Mouse (Mus musculus) yolk sac, embryonic 10.5 days (tissue): ENCODE measurements around the gene C5ar1.
"Not testable (repeated sequence)": the region's sequence is repeated elsewhere in the genome, so short reads cannot be mapped to it uniquely, and the experiment has no call there.

Source experiments
- DNase-seq: peaks from one replicate; pipeline ENCODE4 v3.0.0-alpha.2; 2017; ENCODE audit warnings: low spot score

The C5ar1 gene

DNA sequence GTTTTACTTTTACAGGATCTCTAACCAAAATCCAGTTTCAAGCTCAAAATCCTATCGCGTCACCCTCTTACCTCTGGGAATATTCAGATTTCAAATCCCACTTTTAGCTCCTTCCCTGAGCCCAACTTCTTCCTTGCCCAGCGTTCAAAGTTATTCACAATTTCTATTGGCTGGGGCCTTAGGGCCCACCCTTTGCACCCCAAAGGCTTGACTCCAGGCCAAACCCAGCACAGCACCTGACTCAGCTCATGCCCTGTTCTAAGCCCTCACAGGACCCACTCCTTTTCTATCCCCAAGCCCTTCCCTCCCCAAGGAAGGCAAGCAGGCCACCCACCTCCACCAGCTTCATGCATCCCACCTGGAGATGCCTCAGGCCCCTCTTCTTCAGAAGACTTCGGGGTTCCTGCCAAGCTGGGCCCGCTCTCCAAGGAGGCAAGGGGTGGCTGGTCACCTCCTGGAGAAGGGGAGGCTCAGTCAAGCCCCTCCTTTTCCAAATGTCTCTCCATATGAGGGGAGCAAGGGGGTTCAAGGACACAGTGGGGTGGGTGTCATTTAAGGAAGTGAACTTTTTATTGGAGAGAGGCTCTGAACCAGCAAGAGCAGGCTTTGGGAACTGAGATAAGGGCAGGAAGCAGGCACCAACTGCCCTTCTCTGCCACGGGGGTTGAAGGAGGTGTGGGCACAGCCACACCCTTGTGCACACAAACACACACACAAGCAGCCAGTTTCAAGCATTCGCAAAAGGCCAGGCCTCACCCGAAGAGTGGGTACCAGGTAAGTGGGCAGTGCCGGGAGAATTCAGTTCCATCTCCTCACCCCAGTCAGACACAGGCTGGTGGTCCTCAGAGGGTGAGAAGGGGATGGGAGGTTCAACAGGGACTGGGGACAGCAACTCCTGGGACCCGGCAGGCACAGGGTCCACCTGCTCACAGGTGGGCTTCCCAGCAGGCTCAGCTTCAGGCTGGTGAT is 15.9 kb upstream of the C5ar1 start:
- DNase-seq: no peak

DNA sequence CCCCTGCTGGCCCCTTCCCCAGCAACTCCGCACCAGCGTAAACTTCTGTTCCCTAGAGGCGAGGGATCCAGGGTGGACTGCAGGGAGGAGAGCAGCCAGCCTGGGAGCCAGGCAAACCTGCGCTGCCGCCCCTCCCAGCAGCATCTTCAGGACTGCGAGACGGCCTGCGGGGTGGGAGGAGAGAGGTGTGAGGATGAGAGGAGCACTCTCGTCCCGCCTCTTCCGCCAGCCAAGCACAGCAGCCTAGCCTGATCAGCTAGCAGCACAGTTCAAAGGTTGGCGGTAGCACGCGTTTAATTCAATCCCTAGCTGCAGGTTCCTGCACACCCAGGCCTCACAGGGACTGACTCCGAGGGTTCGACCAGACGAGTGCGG is 14.4 kb upstream of the C5ar1 start:
- DNase-seq: peak; percentile 95

DNA sequence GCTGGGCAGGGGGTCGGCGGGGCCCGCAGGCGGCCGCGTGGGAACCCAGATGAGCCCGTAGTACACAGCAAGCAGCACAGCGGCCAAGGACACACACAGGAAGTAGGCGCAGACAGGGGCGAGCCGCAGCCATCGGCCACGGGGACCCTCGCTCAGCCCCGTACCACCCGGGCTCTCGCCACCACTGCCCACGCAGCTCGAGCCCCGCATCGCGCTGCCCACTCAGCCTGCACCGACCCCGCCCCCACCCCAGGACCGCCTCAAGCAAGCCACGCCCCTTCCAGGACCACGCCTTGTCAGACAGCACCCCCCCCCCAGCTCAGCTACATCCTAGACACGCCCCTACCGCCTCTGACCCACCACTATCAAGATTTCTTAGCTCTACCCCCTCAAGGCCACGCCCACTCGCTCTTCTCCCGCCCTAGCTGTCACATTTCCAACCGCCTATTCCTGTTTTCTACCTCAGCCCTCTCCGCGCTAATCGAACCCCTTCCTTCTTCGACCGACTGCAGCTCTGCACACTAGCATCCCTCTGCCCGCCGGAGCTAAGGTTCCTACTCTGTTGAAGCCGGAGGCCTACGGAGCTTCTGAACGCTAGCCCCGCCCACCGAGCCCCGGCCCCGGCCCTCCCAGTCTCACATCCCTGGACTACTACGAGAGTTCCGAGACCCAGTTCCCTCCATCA is 13.9 kb upstream of the C5ar1 start, which contains the start of gene Inafm1:
Gene Inafm1, minus strand, starts transcription at position 537 of the 685 bp plus-strand sequence.
- DNase-seq: peak; percentile 98

DNA sequence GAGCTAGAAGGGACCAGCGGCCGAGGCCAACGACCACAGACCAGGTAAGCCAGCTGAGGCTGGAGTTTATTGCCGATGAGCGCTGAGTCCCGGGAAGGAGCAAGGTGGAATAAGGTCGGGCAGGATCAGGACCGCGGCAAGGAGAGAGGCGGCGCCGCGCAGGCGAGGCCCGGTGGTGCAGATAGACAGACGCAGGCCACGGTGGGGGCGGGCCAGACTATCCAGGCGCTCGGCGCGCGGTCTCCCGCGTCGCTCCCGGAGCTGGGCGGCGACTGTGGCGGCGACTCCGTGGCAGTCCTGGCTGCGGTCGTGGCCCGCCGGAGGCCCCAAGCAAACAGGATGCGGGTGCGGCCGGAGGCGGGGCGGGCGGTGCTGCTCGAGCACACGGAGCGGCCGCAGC is 13.3 kb upstream of the C5ar1 start:
- DNase-seq: peak; percentile 80

DNA sequence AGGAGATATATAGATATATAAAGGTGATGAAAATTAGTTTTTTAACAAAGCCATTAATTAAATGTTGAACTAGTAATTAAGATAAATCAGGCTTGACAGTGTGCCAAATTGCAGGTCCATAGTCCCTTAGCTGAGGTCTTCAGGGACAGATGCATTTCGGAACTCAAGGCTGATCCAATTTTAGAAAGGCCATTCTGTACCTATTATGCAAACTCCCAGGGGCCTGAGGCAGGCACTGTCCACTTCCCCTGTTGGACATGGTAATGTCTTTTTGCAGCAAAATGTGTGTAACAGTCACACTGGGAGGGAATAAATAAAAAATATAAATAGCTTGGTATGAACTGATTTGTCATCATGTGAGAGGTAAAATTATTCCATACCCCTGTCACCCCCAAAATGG is 11.8 kb upstream of the C5ar1 start:
- DNase-seq: no peak

GRCm38 (mm10) chr7:16266593-16266992 is 7.3 kb upstream of the C5ar1 start:
- not testable (repeated sequence) for DNase-seq

GRCm38 (mm10) chr7:16265856-16266255 is 6.5 kb upstream of the C5ar1 start:
- no peak for DNase-seq

DNA sequence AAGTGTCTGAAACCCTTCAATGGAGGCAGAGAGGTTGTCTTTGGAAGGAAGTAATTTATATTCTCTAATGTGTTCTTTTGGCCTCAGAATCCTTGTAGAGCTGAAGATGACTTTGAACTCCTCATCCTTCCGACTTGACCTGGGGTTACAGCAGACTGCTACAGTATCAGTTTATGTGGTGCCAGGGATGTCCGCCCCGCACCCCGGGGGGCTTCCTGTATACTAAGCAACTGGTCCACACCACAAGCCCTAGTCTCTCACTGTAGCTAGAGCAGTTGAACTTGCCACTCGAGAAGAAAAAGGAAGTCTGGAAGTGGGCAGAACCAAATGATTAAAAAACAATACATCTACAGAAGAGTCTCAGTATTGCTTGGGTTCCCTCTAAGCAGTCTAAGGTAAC is 4.5 kb upstream of the C5ar1 start:
- no peak for DNase-seq

DNA sequence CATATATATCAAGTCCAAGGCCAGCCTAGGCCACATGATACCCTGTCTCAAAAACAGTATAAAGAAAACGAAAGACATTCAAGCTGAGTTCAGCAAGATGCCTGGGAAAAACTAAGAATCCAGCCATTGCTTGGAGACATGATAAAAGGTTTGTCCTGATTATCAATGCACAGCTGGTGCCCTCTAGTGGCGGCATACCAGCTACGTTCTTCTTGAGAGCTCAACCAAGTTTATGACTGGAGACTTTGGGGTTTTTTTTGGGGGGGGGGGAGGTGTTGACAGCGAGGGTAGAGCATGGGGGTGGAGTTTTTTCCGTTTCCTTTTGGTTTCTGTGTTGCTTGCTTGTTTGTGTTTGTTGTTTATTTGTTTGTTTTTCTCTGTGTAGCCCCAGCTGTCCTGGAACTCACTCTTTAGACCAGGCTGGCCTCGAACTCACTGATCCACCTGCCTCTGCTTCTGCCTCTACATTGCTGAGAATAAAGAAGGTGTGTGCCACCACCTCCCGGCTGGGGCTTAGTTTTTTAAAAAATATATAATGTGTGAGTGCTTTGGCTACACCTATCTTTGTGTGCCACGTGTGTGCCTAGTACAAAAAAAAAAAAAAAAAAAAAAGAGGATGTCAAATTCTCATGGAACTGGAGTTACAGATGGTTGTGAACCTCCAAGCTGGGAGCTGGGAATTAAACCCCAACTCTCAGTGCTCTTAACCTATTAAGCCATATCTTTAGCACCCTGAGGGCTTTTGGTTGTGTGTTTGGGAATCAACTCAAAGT is 3.9 kb upstream of the C5ar1 start:
- DNase-seq: no peak

DNA sequence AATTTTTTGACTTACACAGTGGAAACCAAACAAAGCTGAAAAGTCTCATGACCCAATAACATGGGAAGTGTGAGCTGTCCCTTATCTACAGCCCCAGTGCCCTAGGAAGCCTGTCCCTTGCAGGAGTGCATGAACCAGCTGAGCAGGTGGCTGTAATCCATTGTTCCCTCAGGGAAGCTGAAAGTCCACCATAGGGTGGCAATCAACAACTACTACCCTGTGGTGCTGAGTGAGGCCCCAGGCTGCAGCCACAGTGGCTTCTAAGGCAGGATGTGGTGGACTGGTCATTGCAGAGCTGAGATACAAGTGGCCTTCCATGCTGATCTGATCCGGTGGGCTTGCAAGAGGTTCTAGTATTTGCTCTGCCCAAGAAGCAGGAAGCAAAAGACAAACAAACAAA is 1.8 kb upstream of the C5ar1 start:
- no peak for DNase-seq

GRCm38 (mm10) chr7:16257830-16258229 is 1.5 kb downstream of the C5ar1 start:
- DNase-seq: no peak

DNA sequence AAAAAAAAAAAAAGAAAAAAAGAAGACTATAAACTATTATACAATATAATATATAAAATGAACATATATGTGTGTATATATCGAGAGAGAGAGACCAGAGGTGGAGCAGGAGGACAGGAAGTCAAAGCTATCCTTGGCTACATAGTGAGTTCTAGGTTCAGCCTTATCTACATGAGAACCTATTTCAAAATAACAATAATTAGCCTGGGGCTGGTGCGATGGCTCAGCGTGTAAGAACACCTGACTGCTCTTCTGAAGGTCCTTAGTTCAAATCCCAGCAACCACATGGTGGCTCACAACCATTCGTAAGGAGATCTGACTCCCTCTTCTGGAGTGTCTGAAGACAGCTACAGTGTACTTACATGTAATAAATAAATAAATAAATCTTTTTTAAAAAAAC is 3.4 kb downstream of the C5ar1 start:
- not testable (repeated sequence) for DNase-seq

GRCm38 (mm10) chr7:16254195-16254594 is 5.1 kb downstream of the C5ar1 start:
- no peak for DNase-seq

GRCm38 (mm10) chr7:16250687-16251086 is 8.7 kb downstream of the C5ar1 start:
- no peak for DNase-seq

DNA sequence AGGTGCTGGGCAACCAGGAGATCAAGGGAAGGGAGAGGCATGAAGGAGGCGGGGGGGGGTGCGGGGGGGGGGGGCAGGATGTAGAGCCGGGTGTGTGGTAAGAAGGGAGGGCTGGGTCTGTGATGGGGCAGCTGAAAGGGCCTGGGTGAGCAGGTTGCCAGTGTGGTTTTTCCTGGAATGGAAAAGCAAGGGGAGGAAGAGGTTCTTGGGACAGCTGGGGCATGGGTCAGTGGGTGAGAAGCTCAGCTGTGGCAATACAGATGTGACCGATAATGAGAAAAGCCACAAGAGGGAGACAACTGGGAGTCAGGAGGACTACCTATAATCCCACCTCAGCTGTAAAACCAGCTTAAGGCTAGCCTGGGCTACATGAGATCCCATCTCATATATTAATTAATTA is 13.4 kb downstream of the C5ar1 start:
- DNase-seq: no peak

GRCm38 (mm10) chr7:16244067-16244466 is 15.3 kb downstream of the C5ar1 start, which contains the start of gene C5ar2:
Gene C5ar2, minus strand, starts transcription at chr7:16244154.
- peak; percentile 82 for DNase-seq

GRCm38 (mm10) chr7:16242198-16242597 is 17.1 kb downstream of the C5ar1 start:
- no peak for DNase-seq

DNA sequence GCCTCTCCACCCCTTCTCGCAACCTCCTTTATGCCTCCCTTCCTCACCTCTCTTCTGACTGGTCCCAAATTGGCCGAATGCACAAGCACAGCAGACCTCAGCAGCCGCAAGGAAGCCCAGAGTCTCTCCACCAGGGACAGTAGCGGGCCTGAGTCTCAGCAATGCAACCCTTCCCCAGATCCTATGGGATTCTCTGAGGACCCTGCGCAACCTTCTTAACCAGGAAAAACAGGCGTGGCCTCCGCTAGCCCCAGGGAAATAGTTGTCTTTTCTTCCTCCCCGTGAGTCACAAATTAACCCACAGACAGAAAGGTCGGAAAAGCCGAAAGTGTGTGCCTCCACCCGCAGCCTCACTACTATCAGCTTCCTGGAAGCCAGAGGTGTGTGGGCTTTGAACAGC is 17.6 kb downstream of the C5ar1 start:
- peak; percentile 60 for DNase-seq

DNA sequence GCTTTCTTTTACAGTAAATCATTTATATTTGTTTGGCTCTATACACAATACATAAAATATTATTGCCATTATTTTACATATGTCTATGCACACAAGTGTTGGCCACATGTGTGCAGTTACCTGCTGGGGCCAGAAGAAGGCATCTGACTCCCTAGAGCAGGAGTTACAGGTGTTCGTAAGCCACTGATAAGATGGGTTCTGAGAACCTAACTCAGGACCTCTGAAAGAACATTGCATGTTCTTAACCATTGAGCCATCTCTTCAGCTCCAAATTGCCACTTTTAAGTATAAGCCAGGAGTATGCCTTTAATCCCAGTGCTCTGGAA is 18.4 kb downstream of the C5ar1 start:
- no peak for DNase-seq

DNA sequence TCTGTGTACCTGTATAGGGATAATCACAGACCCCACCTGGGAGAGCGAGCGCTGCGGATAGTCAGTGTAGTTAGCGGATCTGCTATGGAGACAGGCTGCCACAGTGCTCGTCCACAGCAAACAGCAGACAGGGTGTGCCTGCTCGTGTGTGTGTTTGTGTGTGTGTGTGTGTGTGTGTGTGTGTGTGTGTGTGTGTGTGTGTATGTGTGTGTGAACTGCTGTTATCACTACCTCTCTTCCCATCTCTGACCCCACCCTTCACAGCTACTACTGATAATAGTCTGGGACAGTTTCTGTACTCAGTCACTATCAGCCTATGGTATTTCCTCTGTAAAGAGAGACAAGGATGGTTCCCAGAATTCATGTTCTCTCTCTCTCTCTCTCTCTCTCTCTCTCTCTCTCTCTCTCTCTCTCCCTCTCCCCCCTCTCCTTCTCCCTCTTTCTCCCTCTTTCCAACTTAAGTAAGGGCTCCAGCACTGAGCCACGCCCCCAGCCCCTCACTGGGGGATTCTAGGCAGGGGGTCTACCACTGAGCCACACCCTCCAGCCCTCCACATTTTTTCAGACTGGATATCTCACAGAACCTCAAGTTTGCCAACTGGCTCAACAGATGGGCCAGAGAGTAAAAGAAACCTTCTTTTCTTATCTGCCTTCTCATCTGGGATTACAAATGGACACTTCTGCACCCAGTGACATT is 18.9 kb downstream of the C5ar1 start:
- no peak for DNase-seq

GRCm38 (mm10) chr7:16239554-16239997 is 19.8 kb downstream of the C5ar1 start:
- no peak for DNase-seq

GRCm38 (mm10) chr7:16229869-16230268 is 29.5 kb downstream of the C5ar1 start:
- DNase-seq: peak; percentile 82
